11 mouse cellular contexts compared by ENCODE assay signal in the genomic region with DNA sequence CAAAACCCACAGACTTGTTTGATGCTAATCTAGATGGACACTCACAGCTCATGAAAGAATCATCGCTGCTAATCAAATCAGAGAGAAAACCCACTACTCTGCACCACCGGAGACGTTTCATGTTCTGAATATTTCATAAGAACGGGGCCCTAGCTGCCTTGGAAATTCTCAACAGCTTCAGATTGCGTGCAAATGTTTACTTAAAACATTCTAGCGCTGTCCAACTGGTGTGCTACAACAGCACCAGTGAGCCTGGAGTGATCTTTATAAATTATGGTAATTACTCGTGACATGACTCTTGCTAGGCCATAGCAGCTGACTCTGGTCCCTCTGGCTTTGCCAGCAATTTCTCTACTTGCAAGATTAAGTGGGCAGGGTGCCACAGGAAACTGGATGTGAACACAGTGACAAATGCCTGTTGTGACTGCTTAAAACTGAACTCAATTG.
DNase-seq lines count a peak whose midpoint lies in the region; ATAC-seq lines count a peak whose summit lies in the region.
"Had no signal": no experiment of that assay in that cellular context is flagged by ENCODE, and none has a peak within 500 bp of the region (broad histone marks: within the 10 kb centered on the region; RNA-seq: fewer than 3 reads in every experiment).

No protein-coding gene starts in this region.

- WGBS in forebrain, embryonic 13.5 days, result 77% methylated on average over 7 of the region's 7 CpGs
- 77% methylated on average over 7 of the region's 7 CpGs for WGBS in forebrain, embryonic 12.5 days
- 57% methylated on average over 7 of the region's 7 CpGs for WGBS in embryonic facial prominence, embryonic 14.5 days
- 50% methylated on average over 7 of the region's 7 CpGs for WGBS in intestine, embryonic 16.5 days

- H3K4me3 ChIP-seq in forebrain, embryonic 13.5 days, result no peak overlapping the region
- H3K4me3 ChIP-seq in forebrain, embryonic 12.5 days (replicated peaks), result no peak overlapping the region
- no peak overlapping the region for H3K4me3 ChIP-seq in embryonic facial prominence, embryonic 14.5 days (ENCODE audit: low read depth, low read length)
- no peak overlapping the region for H3K4me3 ChIP-seq in intestine, embryonic 16.5 days (ENCODE audit: low read length)
- H3K4me3 ChIP-seq: liver, embryonic 15.5 days had no signal

- no peak overlapping the region for H3K9ac ChIP-seq in forebrain, embryonic 13.5 days
- no peak overlapping the region for H3K9ac ChIP-seq in forebrain, embryonic 12.5 days
- H3K9ac ChIP-seq in embryonic facial prominence, embryonic 14.5 days (ENCODE audit: low read depth, low read length), result no peak overlapping the region
- H3K9ac ChIP-seq in intestine, embryonic 16.5 days (ENCODE audit: low read depth, low read length), result no peak overlapping the region
- H3K9ac ChIP-seq: liver, embryonic 15.5 days had no signal

- peak; percentile 13 for DNase-seq in lung, postnatal 10 days
- DNase-seq in lung, adult 18-20 months, result no peak
- DNase-seq in embryonic facial prominence, embryonic 14.5 days (ENCODE audit: low spot score), result peak; percentile 63
- peak; percentile 83 for DNase-seq in retina, embryonic 14.5 days (ENCODE audit: low spot score)
- DNase-seq in heart, adult 11 months, result no peak

- no peaks in the 10 kb centered on the region for H3K36me3 ChIP-seq in forebrain, embryonic 13.5 days (ENCODE audit: poor library complexity, severe bottlenecking)
- no peaks in the 10 kb centered on the region for H3K36me3 ChIP-seq in forebrain, embryonic 12.5 days (replicated peaks)
- H3K36me3 ChIP-seq in embryonic facial prominence, embryonic 14.5 days (ENCODE audit: control insufficient read depth, insufficient read depth, low read length), result no peaks in the 10 kb centered on the region
- H3K36me3 ChIP-seq in intestine, embryonic 16.5 days (ENCODE audit: control insufficient read depth, insufficient read depth, low read length), result no peaks in the 10 kb centered on the region
- H3K36me3 ChIP-seq: liver, embryonic 15.5 days had no signal

- H3K4me2 ChIP-seq in forebrain, embryonic 13.5 days, result no peak overlapping the region
- H3K4me2 ChIP-seq in forebrain, embryonic 12.5 days, result no peak overlapping the region
- no peak overlapping the region for H3K4me2 ChIP-seq in embryonic facial prominence, embryonic 14.5 days (ENCODE audit: low read depth, low read length)
- no peak overlapping the region for H3K4me2 ChIP-seq in intestine, embryonic 16.5 days (ENCODE audit: low read depth, low read length)
- H3K4me2 ChIP-seq: liver, embryonic 15.5 days had no signal

- no peaks in the 10 kb centered on the region for H3K27me3 ChIP-seq in forebrain, embryonic 13.5 days
- no peaks in the 10 kb centered on the region for H3K27me3 ChIP-seq in forebrain, embryonic 12.5 days
- H3K27me3 ChIP-seq in embryonic facial prominence, embryonic 14.5 days (replicated peaks; ENCODE audit: control insufficient read depth, insufficient read depth, low read length), result no peaks in the 10 kb centered on the region
- no peaks in the 10 kb centered on the region for H3K27me3 ChIP-seq in intestine, embryonic 16.5 days (replicated peaks; ENCODE audit: control insufficient read depth, insufficient read depth, low read length)
- H3K27me3 ChIP-seq: CH12.LX; liver, embryonic 15.5 days had no signal

- no peaks in the 10 kb centered on the region for H3K9me3 ChIP-seq in forebrain, embryonic 13.5 days (replicated peaks)
- no peaks in the 10 kb centered on the region for H3K9me3 ChIP-seq in forebrain, embryonic 12.5 days
- H3K9me3 ChIP-seq in embryonic facial prominence, embryonic 14.5 days (ENCODE audit: control insufficient read depth, low read length), result no peaks in the 10 kb centered on the region
- H3K9me3 ChIP-seq in intestine, embryonic 16.5 days (ENCODE audit: control insufficient read depth, low read length), result no peaks in the 10 kb centered on the region
- H3K9me3 ChIP-seq: liver, embryonic 15.5 days had no signal

- H3K27ac ChIP-seq in forebrain, embryonic 13.5 days, result no peak overlapping the region
- H3K27ac ChIP-seq in forebrain, embryonic 12.5 days, result no peak overlapping the region
- no peak overlapping the region for H3K27ac ChIP-seq in embryonic facial prominence, embryonic 14.5 days (replicated peaks; ENCODE audit: low read depth, low read length)
- H3K27ac ChIP-seq in intestine, embryonic 16.5 days (ENCODE audit: low read length), result no peak overlapping the region
- H3K27ac ChIP-seq: liver, embryonic 15.5 days; stomach, postnatal 0 days had no signal

- ATAC-seq in forebrain, embryonic 13.5 days, result peak; percentile 43; the same call in 1 of the 2 replicates
- no peak for ATAC-seq in forebrain, embryonic 12.5 days (ENCODE audit: low FRiP score)
- peak; percentile 26; the same call in 1 of the 2 replicates for ATAC-seq in embryonic facial prominence, embryonic 14.5 days (ENCODE audit: low read depth)
- no peak for ATAC-seq in intestine, embryonic 16.5 days

- no peaks in the 10 kb centered on the region for H3K4me1 ChIP-seq in forebrain, embryonic 13.5 days
- H3K4me1 ChIP-seq in forebrain, embryonic 12.5 days, result no peaks in the 10 kb centered on the region
- H3K4me1 ChIP-seq in embryonic facial prominence, embryonic 14.5 days (ENCODE audit: control insufficient read depth, insufficient read depth, low read length), result no peaks in the 10 kb centered on the region
- no peaks in the 10 kb centered on the region for H3K4me1 ChIP-seq in intestine, embryonic 16.5 days (ENCODE audit: control insufficient read depth, insufficient read depth, low read length)
- H3K4me1 ChIP-seq: liver, embryonic 15.5 days had no signal

Comparison
In these comparisons a context has a peak if more than half of its experiments do, and no peak if none do; other contexts are left out.
1. ATAC-seq: peak in forebrain, embryonic 13.5 days (single experiment) and embryonic facial prominence, embryonic 14.5 days (single experiment); none in forebrain, embryonic 12.5 days (single experiment) and intestine, embryonic 16.5 days (single experiment).
2. DNase-seq: peak in lung, postnatal 10 days (single experiment), embryonic facial prominence, embryonic 14.5 days (single experiment) and retina, embryonic 14.5 days (single experiment); none in lung, adult 18-20 months (0 of 2) and heart, adult 11 months (single experiment).